Mouse (Mus musculus) liver, postnatal 0 days (tissue): ENCODE data around the gene Commd1.

Experiments
- CTCF ChIP-seq: sonication (generic); IDR thresholded peaks from 2 replicates; pipeline ENCODE4 v1.5.1; 2016; ENCODE audit warnings: antibody characterized with exemption, low read depth
- EP300 ChIP-seq: IDR thresholded peaks from 2 replicates; pipeline ENCODE4 v1.6.1; 2016; ENCODE audit warnings: antibody characterized with exemption, low read depth, mild to moderate bottlenecking

- TF ChIP-seq CTCF (no peak), EP300 (no peak)
Observed at GRCm38 (mm10) chr11:23020116-23020770, 38.1 kb upstream of the Commd1 start.
